Comparison of ENCODE assay signal across 37 mouse cellular contexts in genomic region chr13:76044971-76045370, GRCm38 (mm10). TPM values are rescaled to one million over a fixed set of nuclear protein-coding genes. Genes with fewer than 3 reads are reported as not detected.
"Had no signal": no experiment of that assay in that cellular context is flagged by ENCODE, and none has a peak within 500 bp of the region (broad histone marks: within the 10 kb centered on the region; RNA-seq: fewer than 3 reads in every experiment).

No protein-coding gene starts in this region.

- H3K9ac ChIP-seq: heart, embryonic 12.5 days; heart, embryonic 13.5 days; heart, embryonic 15.5 days; hindbrain, embryonic 12.5 days; hindbrain, embryonic 13.5 days; hindbrain, embryonic 14.5 days; hindbrain, embryonic 15.5 days; intestine, embryonic 15.5 days; kidney, embryonic 15.5 days had no signal

- DNase-seq: heart, postnatal 10 days; heart, postnatal 14 days; heart, postnatal 36 days; heart, postnatal 4 days; kidney, adult 11 months; kidney, adult 18-20 months; kidney, adult 2 months; kidney, adult 8-10 months; kidney, adult 9 months; kidney, postnatal 10 days; kidney, postnatal 14 days; kidney, postnatal 25 days; kidney, postnatal 36 days; kidney, postnatal 4 days; layer of hippocampus, adult 9-11 months; layer of hippocampus, postnatal 36 days had no signal

- H3K4me1 ChIP-seq: heart, embryonic 12.5 days; heart, embryonic 13.5 days; heart, embryonic 15.5 days; hindbrain, embryonic 10.5 days; hindbrain, embryonic 12.5 days; hindbrain, embryonic 13.5 days; hindbrain, embryonic 15.5 days; intestine, embryonic 15.5 days; kidney, embryonic 15.5 days had no signal

- H3K36me3 ChIP-seq: heart, embryonic 12.5 days; heart, embryonic 13.5 days; heart, embryonic 15.5 days; hindbrain, embryonic 10.5 days; hindbrain, embryonic 12.5 days; hindbrain, embryonic 13.5 days; hindbrain, embryonic 15.5 days; intestine, embryonic 15.5 days; kidney, embryonic 15.5 days had no signal

- H3K27ac ChIP-seq: heart, embryonic 13.5 days; heart, embryonic 15.5 days; hindbrain, embryonic 10.5 days; hindbrain, embryonic 12.5 days; hindbrain, embryonic 13.5 days; hindbrain, embryonic 14.5 days; hindbrain, embryonic 15.5 days; hindbrain, postnatal 0 days; intestine, embryonic 15.5 days; kidney, embryonic 15.5 days; kidney, postnatal 0 days; layer of hippocampus, adult 2 months; left cerebral cortex, adult 2 months had no signal

- H3K27me3 ChIP-seq: heart, embryonic 12.5 days; heart, embryonic 13.5 days; heart, embryonic 15.5 days; hindbrain, embryonic 12.5 days; hindbrain, embryonic 13.5 days; hindbrain, embryonic 15.5 days; intestine, embryonic 15.5 days; kidney, embryonic 15.5 days had no signal

- ATAC-seq: hindbrain, embryonic 16.5 days; hindbrain, postnatal 0 days; inflammation-experienced regulatory T-cells, adult 6 months; intestine, embryonic 15.5 days; intestine, embryonic 16.5 days; intestine, postnatal 0 days had no signal

- H3K4me3 ChIP-seq: heart, embryonic 12.5 days; heart, embryonic 13.5 days; heart, embryonic 15.5 days; hindbrain, embryonic 10.5 days; hindbrain, embryonic 12.5 days; hindbrain, embryonic 13.5 days; hindbrain, embryonic 15.5 days; intestine, embryonic 15.5 days; kidney, embryonic 15.5 days; layer of hippocampus, adult 2 months; left cerebral cortex, adult 2 months had no signal

- H3K9me3 ChIP-seq: heart, embryonic 12.5 days; heart, embryonic 13.5 days; heart, embryonic 15.5 days; hindbrain, embryonic 10.5 days; hindbrain, embryonic 12.5 days; hindbrain, embryonic 13.5 days; hindbrain, embryonic 15.5 days; intestine, embryonic 15.5 days; kidney, embryonic 15.5 days had no signal

- H3K4me2 ChIP-seq: heart, embryonic 11.5 days; heart, embryonic 12.5 days; heart, embryonic 13.5 days; heart, embryonic 15.5 days; hindbrain, embryonic 12.5 days; hindbrain, embryonic 13.5 days; hindbrain, embryonic 14.5 days; hindbrain, embryonic 15.5 days; intestine, embryonic 15.5 days; kidney, embryonic 15.5 days had no signal

RNA-seq across cellular contexts. Expression of gene Gpr150, which starts 11.8 kb away (rescaled TPM):
- total RNA-seq: heart, postnatal 10 days; heart, postnatal 14 days; heart, postnatal 25 days; heart, postnatal 4 days had no signal
- polyA plus RNA-seq: heart, embryonic 13.5 days; heart, embryonic 14.5 days; heart, embryonic 15.5 days; inflammation-experienced regulatory T-cells, adult 6 months had no signal
